Mouse (Mus musculus) thymus, postnatal 4 days (tissue): ENCODE data around the gene Tmem120b.
A peak's percentile ranks its signal among the peaks of the same experiment; 100 is the strongest.

Source experiments
- DNase-seq: peaks from one replicate; pipeline ENCODE4 v3.0.0; 2021

Tmem120b gene

GRCm38 (mm10) chr5:123130030-123130813 lies 62.0 kb downstream of the Tmem120b start:
- DNase-seq: no peak

DNA sequence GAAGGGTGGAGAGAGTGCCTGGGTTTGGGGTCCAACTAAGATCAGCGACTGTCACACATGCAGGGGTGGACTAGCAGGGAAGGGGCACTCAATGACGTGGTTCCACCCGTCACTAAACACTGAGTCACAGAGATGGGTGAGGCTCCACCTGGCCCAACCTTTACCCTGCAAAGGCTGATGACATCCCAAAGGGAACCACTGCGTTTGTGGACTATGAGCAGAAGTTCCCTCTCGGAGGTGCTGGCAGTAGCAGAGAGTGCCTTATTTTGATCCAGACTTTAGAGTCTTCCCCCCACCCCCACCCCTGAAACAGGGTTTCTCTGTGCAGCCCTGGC lies 62.6 kb downstream of the Tmem120b start:
- no peak for DNase-seq

GRCm38 (mm10) chr5:123132308-123133071 lies 64.3 kb downstream of the Tmem120b start, which contains the start of gene Rhof:
Rhof (minus strand) TSS chr5:123132692.
- DNase-seq: peak; percentile 96

DNA sequence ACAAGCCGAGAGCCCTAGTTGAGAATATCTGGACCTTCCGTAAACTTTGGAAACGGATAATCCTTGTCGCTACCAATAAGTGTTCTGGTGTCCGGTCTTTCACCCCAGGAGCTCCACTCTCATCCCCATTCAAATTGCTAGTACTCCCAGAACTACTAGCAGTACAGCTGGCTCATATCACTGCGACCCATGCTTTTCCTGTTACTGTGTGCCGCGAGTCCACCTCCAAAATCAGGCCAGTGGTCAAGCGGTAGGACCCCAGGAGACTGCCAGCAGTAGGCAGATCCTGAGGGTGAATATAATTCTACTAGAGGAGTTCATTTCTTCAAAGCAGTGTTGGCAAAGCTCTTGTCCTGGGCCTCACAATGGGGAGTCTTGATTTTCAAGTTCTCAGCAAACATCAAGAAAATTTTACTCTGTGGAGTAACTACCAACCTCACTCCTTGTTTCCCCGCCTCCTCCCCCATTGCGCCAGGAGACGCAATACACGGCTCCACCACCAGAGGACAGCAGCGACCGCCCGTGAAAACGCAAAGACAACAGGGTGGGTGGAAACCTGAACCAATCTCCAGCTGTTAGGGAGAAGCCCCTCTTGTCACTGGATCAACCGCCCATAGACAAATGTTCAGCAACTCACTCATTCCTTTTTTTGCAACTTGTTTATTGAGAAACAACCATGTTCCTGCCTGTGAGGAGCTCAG lies 65.0 kb downstream of the Tmem120b start:
- DNase-seq: peak; percentile 90

DNA sequence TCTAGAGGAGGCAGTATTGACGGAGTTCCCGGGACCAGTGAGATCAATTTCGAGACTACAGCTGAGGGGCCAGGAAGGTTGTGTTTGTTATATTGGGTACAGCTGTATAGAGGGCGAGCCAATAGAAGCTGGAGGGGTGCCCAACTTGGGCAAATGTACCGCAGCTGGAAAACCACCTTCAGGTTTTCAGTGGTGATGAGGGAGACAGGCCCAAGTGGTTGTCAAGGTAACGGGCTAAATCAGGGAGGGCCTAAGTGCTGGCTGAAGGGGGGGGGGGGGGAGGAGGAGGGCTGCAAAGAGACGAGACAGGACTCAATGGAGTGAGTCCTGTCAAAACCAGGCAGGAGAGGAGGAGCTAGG lies 65.5 kb downstream of the Tmem120b start:
- no peak for DNase-seq

DNA sequence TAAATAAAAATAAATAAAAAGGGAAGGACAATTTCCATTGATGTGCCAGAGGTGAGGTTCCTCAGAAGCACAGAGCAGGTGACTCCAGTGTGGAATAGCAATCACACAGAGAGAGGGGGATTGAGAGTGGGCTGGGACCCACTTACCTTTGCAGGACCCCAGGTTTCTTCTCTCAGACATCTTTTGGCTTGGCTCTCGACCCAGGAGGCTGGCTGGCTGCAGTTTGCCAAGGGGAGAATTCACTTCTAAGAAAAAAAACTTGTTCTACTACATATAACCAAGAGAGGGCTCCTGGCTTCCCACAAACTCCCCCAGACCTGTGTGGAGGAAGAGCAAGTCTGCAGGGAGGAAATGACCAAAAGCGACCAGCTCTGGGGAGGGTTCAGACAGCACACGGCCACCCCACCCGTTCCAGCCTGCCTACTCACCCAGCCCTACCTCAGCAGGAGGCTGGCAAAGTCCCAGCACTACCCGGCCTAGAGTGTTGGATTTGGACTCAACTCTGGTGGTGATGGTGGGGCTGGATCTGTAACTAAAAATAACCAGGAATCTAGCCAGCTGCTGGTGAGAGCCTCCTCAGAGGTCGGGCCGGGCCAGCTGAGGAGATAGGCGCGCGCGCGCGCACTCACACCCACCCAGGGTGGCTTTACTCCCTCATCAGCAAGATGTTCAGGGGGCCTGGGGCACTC lies 66.1 kb downstream of the Tmem120b start:
- peak; percentile 24 for DNase-seq

DNA sequence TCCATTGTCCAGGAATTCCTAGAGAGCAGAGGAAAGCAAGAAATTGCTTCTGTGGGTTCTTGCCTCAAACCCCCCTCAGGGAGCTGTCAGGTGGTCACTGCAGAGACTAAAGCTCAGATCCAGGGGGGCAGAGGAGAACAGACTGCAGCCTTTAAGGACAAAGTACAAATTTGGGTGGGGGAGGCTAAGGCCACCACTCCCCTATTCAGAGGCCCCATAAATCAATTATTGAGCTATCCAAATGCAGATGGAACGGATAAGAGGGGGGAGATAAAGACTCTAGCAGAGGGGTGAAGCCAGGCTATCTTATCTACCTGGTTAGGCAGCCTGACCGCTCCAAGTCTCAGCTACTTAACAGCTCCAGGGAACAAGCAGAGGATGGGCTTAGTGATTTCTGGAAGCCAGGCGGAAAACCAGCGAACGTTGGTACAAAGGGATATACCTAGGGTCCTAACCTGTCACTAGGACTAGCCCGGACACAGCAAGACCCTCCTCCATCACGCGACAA lies 66.7 kb downstream of the Tmem120b start:
- no peak for DNase-seq

DNA sequence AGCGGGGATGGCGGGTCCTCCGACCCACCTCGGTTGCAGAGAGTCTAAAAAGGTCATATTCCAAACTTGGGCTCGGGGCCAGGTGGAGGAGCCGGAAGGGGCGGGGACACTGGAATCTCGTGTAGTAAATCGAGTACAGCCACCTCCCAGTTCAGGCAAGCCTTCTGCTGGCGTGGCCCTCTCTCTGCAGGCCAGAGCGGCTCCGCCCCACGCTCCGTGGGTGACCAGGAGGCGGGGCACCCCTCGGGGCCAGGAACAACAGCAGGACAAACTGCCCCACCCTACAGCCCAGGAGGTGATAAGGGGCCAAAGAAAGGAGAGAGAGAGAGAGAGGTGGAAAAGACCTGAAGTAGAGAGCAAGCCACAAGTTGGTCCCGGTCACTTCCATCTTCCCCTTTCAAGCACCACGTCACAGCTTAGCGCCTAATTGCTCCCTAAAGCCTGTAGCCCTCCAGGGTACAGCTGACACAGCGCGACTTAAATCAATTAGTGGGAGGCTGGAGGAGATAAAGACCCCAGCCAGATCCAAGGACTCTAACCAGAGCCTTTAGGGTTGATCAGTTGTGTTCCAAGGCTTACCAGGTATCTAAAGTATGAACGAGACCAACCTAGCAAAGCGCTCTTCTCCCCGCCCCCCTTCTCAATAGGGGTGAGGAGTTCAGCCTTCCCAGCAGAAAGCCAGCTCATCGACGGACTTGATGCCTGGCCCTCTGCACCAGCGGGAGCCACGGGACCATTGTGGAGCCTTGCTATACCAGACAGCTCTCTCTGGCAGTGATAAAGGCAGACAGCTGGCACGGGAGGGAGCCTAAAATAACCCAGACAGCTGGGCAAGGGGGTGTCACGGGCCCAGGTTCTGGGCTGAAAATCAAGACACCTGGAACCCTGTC lies 67.5 kb downstream of the Tmem120b start:
- DNase-seq: peak; percentile 55

DNA sequence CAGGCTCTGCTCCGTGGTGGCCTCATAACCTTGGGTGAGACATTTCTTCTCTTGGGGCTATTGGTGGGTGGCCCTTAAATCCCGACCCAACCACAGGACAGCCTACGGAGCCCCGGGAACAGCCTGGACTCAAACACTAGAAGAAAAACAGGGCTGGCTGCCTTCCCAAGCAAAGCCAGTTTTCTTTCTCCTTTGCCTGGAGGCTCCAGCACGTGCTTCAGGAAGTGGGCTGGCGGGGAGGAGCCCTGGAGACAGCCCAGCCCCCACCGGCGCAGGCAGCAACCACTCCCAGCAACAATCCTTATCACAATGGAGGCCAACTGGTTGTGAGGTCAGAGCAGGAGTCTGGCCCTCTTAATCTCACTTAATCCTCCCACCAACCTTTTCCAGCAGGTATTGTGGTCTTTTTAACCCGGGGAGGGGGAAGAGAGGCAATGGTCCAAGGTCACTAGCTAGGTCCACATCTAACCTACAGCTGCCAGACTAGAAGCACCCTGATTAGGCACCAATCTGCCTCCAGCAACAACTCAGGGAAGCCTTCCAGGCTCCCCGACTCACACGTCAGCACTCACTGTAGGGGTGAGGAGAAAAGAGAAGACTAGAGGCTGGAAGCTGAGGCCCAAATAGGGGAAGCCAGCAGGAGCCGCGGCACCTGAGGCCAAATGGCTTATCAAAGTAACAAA lies 68.3 kb downstream of the Tmem120b start:
- DNase-seq: peak; percentile 77

- peak; percentile 78 for DNase-seq
Measured at GRCm38 (mm10) chr5:123137044-123137909, 69.1 kb downstream of the Tmem120b start.

DNA sequence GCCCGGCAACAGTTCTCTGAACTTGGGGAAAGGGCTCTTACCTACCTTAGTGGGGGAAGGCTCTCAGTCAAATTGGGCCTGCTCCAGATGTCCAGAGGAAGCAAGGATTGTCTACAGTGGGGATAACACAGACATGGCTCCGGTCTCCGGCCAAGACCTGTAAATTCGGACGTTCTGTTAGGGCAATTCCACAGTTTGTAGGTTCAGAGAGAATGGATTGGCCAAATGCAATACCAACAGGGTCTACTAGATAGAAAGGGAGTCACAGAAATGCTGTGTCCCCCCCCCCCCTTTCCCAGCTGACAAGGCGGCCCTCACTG lies 69.7 kb downstream of the Tmem120b start:
- DNase-seq: no peak

DNA sequence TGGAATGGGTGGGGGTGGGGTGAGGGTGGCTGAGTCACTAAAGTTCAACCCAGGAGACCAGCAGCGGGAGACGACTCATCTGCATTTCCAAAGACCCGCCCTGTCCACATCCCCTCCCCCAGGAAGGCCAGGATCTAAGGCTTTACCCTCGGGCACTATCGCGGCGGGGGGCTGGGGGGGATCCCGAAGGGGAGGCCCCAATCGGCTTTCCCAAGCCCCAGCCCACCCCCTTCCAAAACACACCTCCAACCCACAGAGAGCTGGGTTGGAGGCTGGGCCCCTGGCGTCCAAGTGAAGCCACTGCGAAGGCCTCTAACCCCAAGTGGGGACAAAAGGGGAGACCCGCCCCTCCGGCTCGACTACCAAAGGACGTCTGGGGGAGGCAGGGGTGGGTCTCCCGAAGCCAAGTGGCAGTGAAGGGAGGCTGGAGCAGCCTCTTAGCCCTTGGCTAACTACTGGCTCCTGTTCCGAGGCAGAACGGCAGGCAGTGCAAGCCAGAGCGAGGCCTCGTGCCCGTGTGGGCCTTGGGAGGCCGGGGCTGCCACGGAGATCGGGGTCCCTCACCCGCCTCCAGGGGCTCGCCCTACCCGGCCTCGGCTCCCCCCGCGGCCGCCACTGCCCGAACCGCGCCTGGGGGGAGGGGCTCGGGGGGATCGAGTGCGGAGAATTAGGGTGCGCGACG lies 70.2 kb downstream of the Tmem120b start:
- peak; percentile 68 for DNase-seq

DNA sequence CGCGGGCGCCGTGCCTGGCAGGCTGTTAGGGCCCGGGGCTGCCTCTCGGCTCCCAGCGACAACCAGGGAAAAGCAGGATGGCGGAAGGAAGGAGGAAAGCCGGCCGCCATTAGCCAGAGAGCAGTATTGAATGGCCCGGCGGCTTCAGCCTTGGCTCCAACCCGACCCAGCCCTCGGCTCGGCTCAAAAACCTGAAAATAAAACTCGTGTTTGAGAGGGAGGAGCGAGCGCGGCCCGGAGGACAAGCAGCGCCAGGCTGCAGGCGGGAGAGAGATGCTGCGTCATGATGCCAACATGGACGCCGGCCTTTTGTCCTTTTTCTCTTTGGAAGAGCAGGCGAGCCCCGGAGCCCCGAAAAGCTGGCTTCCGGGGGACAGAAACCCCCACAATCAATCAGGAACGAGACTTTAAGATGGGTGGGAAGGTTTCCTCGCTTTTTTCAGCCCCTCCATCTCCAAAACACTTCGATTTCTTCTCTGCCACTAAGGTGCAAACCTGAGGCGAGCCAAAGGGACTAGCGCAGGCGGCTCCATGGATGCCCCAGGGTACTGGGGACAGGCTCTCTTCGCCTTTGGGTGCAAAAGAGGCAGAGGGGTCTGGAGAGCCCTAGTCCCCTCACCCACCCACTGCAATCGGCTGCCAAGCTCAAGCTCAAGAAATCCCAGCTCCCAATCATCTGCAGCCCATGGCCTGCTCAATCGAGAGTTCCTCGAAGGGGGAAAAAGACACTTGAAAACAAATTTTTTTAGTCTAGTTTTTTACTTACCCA lies 70.9 kb downstream of the Tmem120b start:
- peak; percentile 82 for DNase-seq

DNA sequence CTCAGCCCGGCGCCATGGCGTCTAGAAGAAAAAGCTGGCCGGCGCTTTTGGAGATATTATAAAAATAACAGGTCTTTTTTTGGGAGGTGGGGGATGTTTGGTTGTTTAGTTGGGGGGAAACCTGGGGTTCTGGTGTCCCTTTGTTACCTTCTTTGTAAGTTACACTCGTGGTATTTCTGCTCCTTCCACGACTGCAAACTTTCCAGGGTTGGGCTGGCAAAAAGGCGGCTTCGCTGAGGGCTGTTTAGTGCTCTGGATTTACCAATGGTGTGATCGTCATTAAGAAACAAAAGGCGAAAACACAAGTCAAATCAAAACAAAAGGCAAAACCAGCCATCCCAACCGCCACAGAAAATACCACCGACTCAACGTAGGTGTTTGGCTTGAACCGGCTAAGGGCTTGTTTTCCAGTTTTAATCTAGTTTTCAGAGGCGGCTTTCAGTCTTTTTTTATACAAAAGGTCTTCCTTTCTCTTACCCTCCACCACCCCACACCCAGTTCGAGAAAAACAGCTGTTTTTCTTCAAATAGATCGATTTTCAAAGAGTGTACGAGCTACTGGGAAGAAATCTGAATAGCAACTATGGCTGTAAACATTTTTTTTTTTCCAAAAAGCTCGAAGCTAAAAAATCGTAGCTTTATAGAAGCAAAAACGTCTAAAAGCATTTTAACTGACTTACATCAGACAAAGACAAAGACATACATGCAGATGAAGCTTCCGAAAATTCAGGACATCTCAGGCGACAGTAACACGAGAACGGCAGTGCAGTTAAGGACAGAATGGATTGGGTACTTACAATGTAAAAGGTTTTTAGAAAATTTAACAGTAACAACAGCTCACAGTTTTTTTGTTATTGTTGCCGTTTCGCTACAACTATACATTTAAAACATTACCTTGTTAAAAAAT lies 71.8 kb downstream of the Tmem120b start:
- DNase-seq: peak; percentile 57

DNA sequence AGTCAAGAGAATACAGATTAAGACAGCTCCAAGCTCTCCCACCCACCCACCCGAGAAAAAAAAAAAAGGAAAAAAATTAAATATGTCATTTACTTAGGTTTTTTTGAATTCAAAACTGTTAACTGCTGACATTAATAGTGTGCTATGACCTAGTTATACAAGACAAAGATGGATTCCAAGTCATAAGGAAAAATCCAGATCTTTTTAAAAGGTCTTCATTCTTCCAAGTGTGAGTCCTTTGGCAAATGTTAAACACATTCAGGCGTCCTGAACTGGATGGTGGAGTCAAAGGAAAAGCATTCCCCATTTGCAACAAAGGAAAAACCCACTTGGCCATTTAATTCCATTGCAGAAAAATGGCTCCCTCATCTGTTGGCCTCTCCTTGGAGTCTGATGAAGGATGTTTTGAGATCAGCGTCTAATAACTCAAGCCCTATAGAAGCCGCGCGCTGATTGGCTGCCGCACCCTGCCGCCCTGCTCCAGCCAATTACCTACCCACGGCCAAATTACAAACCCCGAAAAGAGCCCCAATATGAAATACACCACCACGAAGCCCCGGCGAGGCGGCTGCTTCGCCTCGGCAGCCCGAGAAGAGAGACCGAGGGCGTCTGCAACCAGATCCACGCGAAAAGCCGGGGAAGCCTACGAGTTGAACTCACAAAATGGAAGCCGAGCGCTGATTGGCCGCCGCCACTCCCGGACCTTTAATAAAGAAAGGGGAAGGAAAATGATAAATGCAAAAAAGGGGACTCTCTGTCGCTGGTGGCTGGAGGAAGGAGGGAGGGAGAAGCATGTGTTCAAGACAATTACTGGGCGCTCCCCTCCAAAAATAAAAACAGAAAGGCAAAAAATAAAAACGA lies 72.7 kb downstream of the Tmem120b start:
- peak; percentile 86 for DNase-seq

DNA sequence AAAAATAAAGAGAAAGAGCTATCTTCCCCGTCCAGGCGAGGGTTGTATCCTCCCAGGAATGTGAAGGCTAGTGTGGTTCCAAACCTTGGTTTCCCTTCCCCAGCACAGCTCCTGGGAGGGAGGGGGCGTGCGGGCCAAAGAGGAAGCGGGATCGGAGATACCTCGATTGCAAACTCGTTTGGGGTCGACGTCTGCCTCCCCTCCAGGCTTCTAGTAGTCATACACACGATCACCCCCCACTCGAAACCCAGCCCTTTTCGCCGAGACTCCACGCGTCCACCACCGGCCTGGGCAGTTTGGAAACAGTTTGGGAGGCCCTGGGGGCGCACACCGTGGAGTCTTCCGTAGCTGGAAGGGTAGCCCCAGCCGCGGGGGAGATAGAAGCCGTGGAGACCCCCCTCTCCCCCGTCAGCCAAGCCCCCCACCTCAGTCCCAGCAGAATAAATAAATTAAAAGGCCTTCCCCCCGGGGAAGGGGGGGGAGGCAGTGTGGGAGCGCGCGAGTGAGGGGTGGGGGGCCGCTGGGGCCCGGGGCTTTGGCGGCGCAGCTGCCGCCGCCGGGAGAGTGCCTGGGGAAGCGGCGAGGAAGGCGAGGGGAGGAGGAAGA lies 73.4 kb downstream of the Tmem120b start:
- DNase-seq: peak; percentile 74
